Mouse (Mus musculus) adrenal gland, adult 8-10 months (tissue): ENCODE data around the gene Syp. TPM values are rescaled to one million over a fixed set of nuclear protein-coding genes. Genes with fewer than 3 reads are reported as not detected.

ENCODE experiments used
- total RNA-seq, 4 experiments: library from RNA; stranded (reverse); gene quantifications; 2 replicates each; pipeline ENCODE4 v1.2.4; 2022

Syp gene
- total RNA-seq, 4 experiments from 2014 or later, result 71.5 to 122 (median 80.3) TPM

Other genes with a start within 250 kb of the Syp start
- gene Foxp3, start 64.8 kb upstream of the Syp start, total RNA-seq, result not detected
- 10 to 100 TPM in 1 of 4 experiments, 1 to 10 TPM in 3; 4.1 to 10.3 (median 5.8) TPM for gene Ppp1r3f, start 64.2 kb upstream of the Syp start, total RNA-seq
- 10 to 100 TPM; 22.4 to 30.0 (median 27.1) TPM for gene Ccdc22, start 33.0 kb upstream of the Syp start, total RNA-seq
- not detected for gene Cacna1f, start 31.4 kb upstream of the Syp start, total RNA-seq
- 10 to 100 TPM in 3 of 4 experiments, 1 to 10 TPM in 1; 9.6 to 14.5 (median 12.8) TPM for gene Prickle3, start 18.8 kb downstream of the Syp start, total RNA-seq
- 10 to 100 TPM; 57.7 to 99.2 (median 78.7) TPM for gene Plp2, start 32.9 kb downstream of the Syp start, total RNA-seq
- gene Magix, start 42.8 kb downstream of the Syp start, total RNA-seq, result under 1 TPM; 0.31 to 0.67 (median 0.45) TPM
- gene Gpkow, start 58.7 kb downstream of the Syp start, total RNA-seq, result 10 to 100 TPM; 57.1 to 76.9 (median 64.6) TPM
- 10 to 100 TPM; 68.5 to 92.2 (median 76.2) TPM for gene Wdr45, start 75.9 kb downstream of the Syp start, total RNA-seq
- not detected for gene Gm45208, start 83.8 kb downstream of the Syp start, total RNA-seq
- gene Praf2, start 90.0 kb downstream of the Syp start, total RNA-seq, result 10 to 100 TPM; 14.4 to 18.2 (median 15.7) TPM
- gene Ccdc120, start 112.4 kb downstream of the Syp start, total RNA-seq, result 1 to 10 TPM; 4.7 to 7.3 (median 5.4) TPM
- gene Tfe3, start 124.1 kb downstream of the Syp start, total RNA-seq, result 10 to 100 TPM; 36.1 to 53.1 (median 44.9) TPM
- gene Gripap1, start 151.3 kb downstream of the Syp start, total RNA-seq, result 10 to 100 TPM; 43.8 to 71.8 (median 60.5) TPM
- gene Kcnd1, start 183.8 kb downstream of the Syp start, total RNA-seq, result 1 to 10 TPM in 3 of 4 experiments, under 1 TPM in 1; 0.81 to 2.1 (median 1.6) TPM
- 10 to 100 TPM; 62.6 to 72.7 (median 69.4) TPM for gene Otud5, start 202.9 kb downstream of the Syp start, total RNA-seq
- gene Pim2, start 239.8 kb downstream of the Syp start, total RNA-seq, result 10 to 100 TPM; 10.6 to 12.3 (median 12.2) TPM
- gene Slc35a2, start 245.6 kb downstream of the Syp start, total RNA-seq, result 10 to 100 TPM; 44.4 to 53.4 (median 51.2) TPM